Mouse (Mus musculus): Measurements from ENCODE around the gene Rtn3. TPM values are rescaled to one million over a fixed set of nuclear protein-coding genes. Genes with fewer than 3 reads are reported as not detected.

Gene Rtn3
- polyA plus RNA-seq, 1 experiment = 4.2 TPM

DNA sequence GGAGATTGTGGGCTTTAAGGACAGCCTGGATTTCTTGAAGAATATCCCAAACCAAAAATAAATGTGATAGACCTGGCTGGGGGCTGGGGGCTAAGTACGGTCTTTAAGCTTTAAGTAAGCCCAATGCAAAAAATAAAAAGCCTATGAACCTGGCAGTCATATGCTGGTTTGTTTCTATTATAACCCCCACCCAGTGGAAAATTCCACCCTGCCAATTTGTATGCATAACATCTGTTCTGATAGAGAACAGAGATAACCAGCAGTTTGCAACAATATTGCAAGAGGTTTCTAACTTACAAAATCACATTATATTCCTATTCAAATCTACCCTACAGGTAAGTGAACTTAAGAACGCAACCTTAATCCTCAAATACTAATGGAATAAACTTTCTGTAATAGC is 12.4 kb downstream of the Rtn3 start:
- TF ChIP-seq TAL1 (IDR thresholded peaks at IDR 0.05; ENCODE audit: low read length) (no peak), GATA1 (IDR thresholded peaks at IDR 0.05; ENCODE audit: low read length) (no peak)
- H3K36me3 ChIP-seq (ENCODE audit: control insufficient read depth) = peaks cover 70% of the 10 kb centered on the region

DNA sequence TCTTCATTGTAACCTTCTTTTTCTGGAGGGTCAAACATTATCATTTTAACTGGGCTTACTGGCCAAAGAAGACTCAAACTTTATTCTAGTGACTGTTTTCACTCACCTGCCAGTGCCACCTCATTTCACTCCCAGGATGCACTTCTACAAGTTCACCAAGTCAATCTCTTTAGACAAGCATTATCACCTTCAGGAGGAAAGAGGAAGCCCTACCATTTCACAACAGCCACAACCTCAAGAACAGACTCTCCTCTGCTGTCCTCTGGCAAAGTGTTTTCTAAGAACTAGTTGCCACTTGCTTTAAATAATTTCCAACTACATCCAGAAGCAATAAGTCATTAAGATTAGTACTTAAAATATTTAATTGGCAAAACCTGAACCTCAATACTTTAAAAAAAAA is 15.2 kb downstream of the Rtn3 start:
- H3K36me3 ChIP-seq (ENCODE audit: control insufficient read depth) = peaks cover 56% of the 10 kb centered on the region
- no peaks in the 10 kb centered on the region for H3K9me3 ChIP-seq (ENCODE audit: control insufficient read depth, low read length)
- TF ChIP-seq TAL1 (IDR thresholded peaks at IDR 0.05; ENCODE audit: low read length) = no peak
- no peak for TF ChIP-seq GATA1 (IDR thresholded peaks at IDR 0.05; ENCODE audit: low read length)
- no peaks in the 10 kb centered on the region for H3K27me3 ChIP-seq (ENCODE audit: control insufficient read depth)
- H3K4me3 ChIP-seq (replicated peaks) = no peak overlapping the region
- no peaks in the 10 kb centered on the region; the same call in 1 of the 2 replicates for H3K4me1 ChIP-seq (ENCODE audit: control insufficient read depth)

More for the DNA sequence above, 12.4 kb downstream of the Rtn3 start:
- Histone ChIP-seq H3K27me3 (ENCODE audit: control insufficient read depth) (no peaks in the 10 kb centered on the region), H3K9me3 (ENCODE audit: control insufficient read depth, low read length) (no peaks in the 10 kb centered on the region), H3K4me1 (ENCODE audit: control insufficient read depth) (no peaks in the 10 kb centered on the region; the same call in 1 of the 2 replicates), H3K4me3 (replicated peaks) (no peak overlapping the region)

DNA sequence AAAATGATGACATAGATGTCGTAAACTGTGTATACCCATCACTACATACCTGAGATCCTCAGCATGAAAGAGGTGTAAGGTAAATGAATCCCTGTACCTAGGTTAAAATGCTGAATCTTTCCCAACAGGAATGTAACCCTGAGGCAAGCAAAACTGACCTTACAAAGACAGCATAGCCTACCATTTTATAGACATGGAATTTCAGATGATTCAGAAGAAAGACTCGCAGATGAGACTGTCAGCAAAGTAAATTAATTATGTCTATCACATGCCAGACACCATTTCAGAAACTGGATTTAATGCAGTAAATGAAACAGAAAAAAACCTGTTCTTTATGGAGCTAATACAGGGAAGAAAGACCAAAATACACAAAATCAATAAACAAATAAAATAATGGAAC is 23.7 kb downstream of the Rtn3 start:
- H3K9me3 ChIP-seq (ENCODE audit: control insufficient read depth, low read length) = no peaks in the 10 kb centered on the region
- H3K4me3 ChIP-seq (replicated peaks) = no peak overlapping the region
- H3K36me3 ChIP-seq (ENCODE audit: control insufficient read depth) = peaks cover 47% of the 10 kb centered on the region
- no peaks in the 10 kb centered on the region for H3K27me3 ChIP-seq (ENCODE audit: control insufficient read depth)
- no peaks in the 10 kb centered on the region for H3K4me1 ChIP-seq (ENCODE audit: control insufficient read depth)
- TF ChIP-seq TAL1 (IDR thresholded peaks at IDR 0.05; ENCODE audit: low read length) (no peak), GATA1 (IDR thresholded peaks at IDR 0.05; ENCODE audit: low read length) (no peak)

DNA sequence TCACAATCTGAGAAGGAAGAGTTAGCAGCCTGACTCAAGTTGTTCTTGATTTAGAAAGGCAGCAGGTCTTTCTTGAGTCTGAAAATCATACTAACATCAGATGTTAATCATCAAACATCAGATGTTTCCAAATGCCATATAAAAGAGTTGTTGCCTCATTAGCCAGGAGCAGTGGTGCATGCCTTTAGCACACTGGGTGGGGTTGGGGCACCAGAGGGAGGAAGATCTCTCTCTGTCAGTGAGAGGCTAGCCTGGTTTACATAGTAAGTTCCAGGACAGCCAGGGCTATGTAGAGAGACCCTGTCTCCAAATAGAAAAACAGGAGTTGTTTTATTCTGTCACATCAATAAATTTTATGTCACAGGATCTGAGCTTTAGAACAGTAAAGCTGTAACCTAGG is 24.2 kb downstream of the Rtn3 start:
- Histone ChIP-seq H3K36me3 (ENCODE audit: control insufficient read depth) (peaks cover 45% of the 10 kb centered on the region), H3K27me3 (ENCODE audit: control insufficient read depth) (no peaks in the 10 kb centered on the region), H3K9me3 (ENCODE audit: control insufficient read depth, low read length) (no peaks in the 10 kb centered on the region), H3K4me1 (ENCODE audit: control insufficient read depth) (no peaks in the 10 kb centered on the region), H3K4me3 (replicated peaks) (no peak overlapping the region)
- TF ChIP-seq TAL1 (IDR thresholded peaks at IDR 0.05; ENCODE audit: low read length) (no peak), GATA1 (IDR thresholded peaks at IDR 0.05; ENCODE audit: low read length) (no peak)

DNA sequence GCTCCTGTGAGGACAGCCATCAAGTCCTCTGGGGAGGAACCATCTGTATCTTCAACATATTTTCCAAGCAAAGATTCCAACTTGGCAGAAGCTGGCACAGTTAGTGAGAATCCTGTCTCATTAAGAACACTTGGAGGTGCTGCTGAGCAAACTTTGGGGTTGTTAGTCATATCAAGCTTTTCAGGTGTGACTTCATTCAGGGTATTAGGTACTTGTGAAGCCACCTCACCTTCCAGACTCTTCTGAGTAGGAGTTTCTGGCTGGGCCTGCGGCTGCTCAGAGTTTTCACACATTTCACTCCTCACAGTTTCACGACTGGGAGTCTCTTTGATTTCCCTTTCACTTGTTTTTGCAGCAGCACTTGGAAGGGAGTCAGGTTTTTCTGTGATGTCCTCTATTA is 26.3 kb downstream of the Rtn3 start:
- no peaks in the 10 kb centered on the region for H3K4me1 ChIP-seq (ENCODE audit: control insufficient read depth)

DNA sequence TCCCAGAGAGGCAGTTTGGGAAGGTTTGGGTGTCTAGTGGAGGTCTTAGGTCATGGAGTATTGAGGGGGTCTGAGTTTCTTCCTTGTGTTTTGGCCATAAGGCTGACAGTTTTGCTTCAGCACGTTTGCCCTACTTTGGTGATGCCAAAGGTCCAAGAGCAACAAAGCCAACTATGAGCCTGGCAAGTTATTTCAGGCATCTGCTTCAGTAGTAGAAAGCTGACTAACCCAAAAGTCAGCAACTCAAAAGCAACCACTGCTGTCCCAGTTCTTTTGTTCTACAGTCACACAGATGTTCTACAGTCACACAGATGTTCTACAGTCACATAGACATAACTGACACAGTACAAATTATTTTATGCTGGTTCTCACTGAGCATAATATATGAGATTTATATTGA is 37.5 kb downstream of the Rtn3 start:
- Histone ChIP-seq H3K36me3 (ENCODE audit: control insufficient read depth) (peaks cover 21% of the 10 kb centered on the region), H3K9me3 (ENCODE audit: control insufficient read depth, low read length) (no peaks in the 10 kb centered on the region), H3K27me3 (ENCODE audit: control insufficient read depth) (no peaks in the 10 kb centered on the region), H3K4me3 (replicated peaks) (no peak overlapping the region), H3K4me1 (ENCODE audit: control insufficient read depth) (peaks cover 2% of the 10 kb centered on the region)
- TF ChIP-seq GATA1 (IDR thresholded peaks at IDR 0.05; ENCODE audit: low read length) = no peak
- TF ChIP-seq TAL1 (IDR thresholded peaks at IDR 0.05; ENCODE audit: low read length) = no peak

More for the DNA sequence above, 26.3 kb downstream of the Rtn3 start:
- TF ChIP-seq GATA1 (IDR thresholded peaks at IDR 0.05; ENCODE audit: low read length) = no peak
- TF ChIP-seq TAL1 (IDR thresholded peaks at IDR 0.05; ENCODE audit: low read length) = no peak
- Histone ChIP-seq H3K4me3 (replicated peaks) (no peak overlapping the region), H3K9me3 (ENCODE audit: control insufficient read depth, low read length) (no peaks in the 10 kb centered on the region), H3K36me3 (ENCODE audit: control insufficient read depth) (peaks cover 34% of the 10 kb centered on the region), H3K27me3 (ENCODE audit: control insufficient read depth) (no peaks in the 10 kb centered on the region)

DNA sequence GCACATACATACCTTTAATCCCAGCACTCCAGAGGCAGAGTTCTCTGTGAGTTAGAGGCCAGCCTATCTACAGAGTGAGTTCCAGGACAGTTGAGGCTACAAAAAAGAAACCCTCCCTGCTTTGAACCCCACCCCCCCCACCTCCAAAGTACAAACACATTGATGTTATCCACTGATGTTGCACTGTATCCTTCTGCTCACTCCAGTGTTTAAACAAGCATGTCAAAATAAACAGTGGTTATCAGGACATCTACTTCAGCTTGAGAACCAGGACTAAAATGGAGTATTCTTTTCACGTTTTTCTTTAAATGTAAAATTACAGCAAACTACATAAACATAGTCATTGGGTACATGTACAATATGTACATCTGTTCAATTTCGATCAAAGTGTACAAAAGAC is 38.0 kb downstream of the Rtn3 start:
- peaks cover 2% of the 10 kb centered on the region for H3K4me1 ChIP-seq (ENCODE audit: control insufficient read depth)
- H3K4me3 ChIP-seq (replicated peaks) = no peak overlapping the region
- no peak for TF ChIP-seq GATA1 (IDR thresholded peaks at IDR 0.05; ENCODE audit: low read length)
- no peak for TF ChIP-seq TAL1 (IDR thresholded peaks at IDR 0.05; ENCODE audit: low read length)
- H3K36me3 ChIP-seq (ENCODE audit: control insufficient read depth) = peaks cover 20% of the 10 kb centered on the region
- H3K27me3 ChIP-seq (ENCODE audit: control insufficient read depth) = no peaks in the 10 kb centered on the region
- H3K9me3 ChIP-seq (ENCODE audit: control insufficient read depth, low read length) = no peaks in the 10 kb centered on the region

DNA sequence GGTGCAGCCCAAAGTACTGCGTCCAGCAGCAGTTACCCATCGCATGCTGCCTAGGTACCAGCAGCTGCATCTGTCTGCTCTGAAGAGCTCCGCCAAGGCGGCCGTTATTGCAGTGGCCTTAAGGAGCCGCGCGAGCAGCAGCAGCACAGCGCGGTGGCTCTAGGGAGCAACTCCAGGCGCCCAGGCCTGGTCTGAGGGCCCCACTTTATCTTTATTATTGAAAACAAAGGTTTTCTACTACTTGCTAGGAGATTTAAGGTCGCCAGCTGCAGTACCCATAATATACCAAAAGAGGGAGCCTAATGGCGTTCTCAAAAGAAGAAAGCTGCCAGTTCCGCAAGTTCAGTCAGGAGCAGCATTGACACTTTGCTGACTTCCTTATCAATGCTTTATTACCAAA is 41.6 kb downstream of the Rtn3 start:
- Histone ChIP-seq H3K4me3 (replicated peaks) (no peak overlapping the region), H3K27me3 (ENCODE audit: control insufficient read depth) (no peaks in the 10 kb centered on the region), H3K36me3 (ENCODE audit: control insufficient read depth) (peaks cover 23% of the 10 kb centered on the region), H3K4me1 (ENCODE audit: control insufficient read depth) (peaks cover 2% of the 10 kb centered on the region), H3K9me3 (ENCODE audit: control insufficient read depth, low read length) (no peaks in the 10 kb centered on the region)
- TF ChIP-seq GATA1 (IDR thresholded peaks at IDR 0.05; ENCODE audit: low read length) (no peak), TAL1 (IDR thresholded peaks at IDR 0.05; ENCODE audit: low read length) (no peak)

DNA sequence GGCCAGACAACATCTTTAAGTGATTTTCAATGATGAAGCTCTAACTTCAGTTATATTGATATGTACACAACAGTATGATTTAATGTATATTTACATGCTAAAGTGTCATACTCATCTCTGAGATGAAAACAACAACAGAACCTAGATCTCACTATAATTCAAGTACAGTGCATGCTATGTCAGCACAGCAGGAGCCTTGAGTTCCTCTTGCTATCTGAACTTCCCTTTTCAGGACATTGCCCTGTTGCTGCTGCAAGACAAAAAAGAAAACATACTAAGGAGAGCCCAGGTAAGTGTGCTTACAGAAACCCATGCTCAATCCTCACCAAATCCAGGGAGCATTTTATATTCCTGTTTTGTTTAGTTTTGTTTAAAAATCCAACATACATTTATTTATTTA is 44.8 kb downstream of the Rtn3 start:
- H3K4me3 ChIP-seq (replicated peaks) = no peak overlapping the region
- H3K4me1 ChIP-seq (ENCODE audit: control insufficient read depth) = peaks cover 2% of the 10 kb centered on the region
- no peaks in the 10 kb centered on the region for H3K27me3 ChIP-seq (ENCODE audit: control insufficient read depth)
- peaks cover 40% of the 10 kb centered on the region for H3K36me3 ChIP-seq (ENCODE audit: control insufficient read depth)
- no peaks in the 10 kb centered on the region for H3K9me3 ChIP-seq (ENCODE audit: control insufficient read depth, low read length)
- TF ChIP-seq GATA1 (IDR thresholded peaks at IDR 0.05; ENCODE audit: low read length) (no peak), TAL1 (IDR thresholded peaks at IDR 0.05; ENCODE audit: low read length) (no peak)
